Mouse (Mus musculus): ENCODE data around the gene Vsig1. TPM values are rescaled to one million over a fixed set of nuclear protein-coding genes. Genes with fewer than 3 reads are reported as not detected.

Gene Vsig1
- not detected in 2 replicates for polyA plus RNA-seq (2012; ENCODE audit: insufficient read depth, insufficient read length, low replicate concordance, missing spikeins)

DNA sequence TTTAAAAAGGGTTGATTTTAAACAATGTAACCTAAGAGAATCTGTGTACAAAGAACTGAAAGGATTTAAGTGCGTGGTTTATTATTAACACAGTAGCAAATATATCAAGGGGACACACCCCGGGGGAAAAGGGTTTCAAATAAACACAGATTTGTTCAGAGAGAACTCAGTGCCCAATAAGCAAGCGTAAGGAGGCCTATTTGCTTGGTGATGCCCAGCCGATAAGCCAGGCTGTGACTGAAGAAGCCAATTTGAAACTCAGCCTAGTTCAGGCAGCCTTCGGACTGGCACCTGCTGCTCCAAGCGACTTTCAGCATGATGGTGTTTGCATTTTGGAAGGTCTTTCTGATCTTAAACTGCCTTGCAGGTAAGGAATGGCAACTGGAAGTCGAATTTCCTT, at the start of gene Vsig1:
Gene Vsig1 (plus strand): TSS at position 249 of the 400 bp plus-strand sequence.
- no peak within 1 kb of the TSS for H3K4me3 ChIP-seq (ENCODE audit: insufficient read depth, low read depth, low read length)
- WGBS, result 67% methylated on average over 7 of the region's 7 CpGs
- no peak within 1 kb of the TSS for H3K27ac ChIP-seq (ENCODE audit: insufficient read depth, low read depth, low read length)
- no peak for TF ChIP-seq CTCF (IDR thresholded peaks at IDR 0.05; ENCODE audit: insufficient read depth, low read depth, low read length)
- TF ChIP-seq POLR2A (IDR thresholded peaks at IDR 0.05; ENCODE audit: insufficient read depth, low read depth, low read length), result no peak
- no peaks in the 10 kb centered on the region for H3K4me1 ChIP-seq (ENCODE audit: control insufficient read depth, insufficient read depth, low read length)

DNA sequence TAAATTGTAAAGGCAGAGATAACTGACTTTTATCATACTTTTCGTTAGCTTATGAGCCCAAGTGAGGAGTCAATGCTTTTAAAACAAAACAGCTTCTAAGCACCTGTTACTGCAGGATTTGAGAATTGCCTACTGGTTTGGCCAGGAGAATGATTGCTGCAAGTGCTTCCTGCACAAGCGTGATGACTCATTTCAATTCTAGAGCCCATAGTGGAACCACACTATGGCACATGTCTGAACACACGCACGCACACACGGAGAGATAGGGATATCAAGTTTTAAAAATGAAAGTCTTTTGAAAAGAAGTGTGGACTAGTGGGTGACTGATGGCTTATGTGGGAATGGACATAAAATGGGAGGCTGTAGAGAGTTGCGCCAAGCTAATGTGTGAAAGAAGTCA, 44.6 kb upstream of the Vsig1 start:
- H3K4me3 ChIP-seq (ENCODE audit: insufficient read depth, low read depth, low read length), result no peak overlapping the region
- WGBS, result 96% methylated on average over 6 of the region's 6 CpGs
- no peak for TF ChIP-seq CTCF (IDR thresholded peaks at IDR 0.05; ENCODE audit: insufficient read depth, low read depth, low read length)
- TF ChIP-seq POLR2A (IDR thresholded peaks at IDR 0.05; ENCODE audit: insufficient read depth, low read depth, low read length), result no peak

DNA sequence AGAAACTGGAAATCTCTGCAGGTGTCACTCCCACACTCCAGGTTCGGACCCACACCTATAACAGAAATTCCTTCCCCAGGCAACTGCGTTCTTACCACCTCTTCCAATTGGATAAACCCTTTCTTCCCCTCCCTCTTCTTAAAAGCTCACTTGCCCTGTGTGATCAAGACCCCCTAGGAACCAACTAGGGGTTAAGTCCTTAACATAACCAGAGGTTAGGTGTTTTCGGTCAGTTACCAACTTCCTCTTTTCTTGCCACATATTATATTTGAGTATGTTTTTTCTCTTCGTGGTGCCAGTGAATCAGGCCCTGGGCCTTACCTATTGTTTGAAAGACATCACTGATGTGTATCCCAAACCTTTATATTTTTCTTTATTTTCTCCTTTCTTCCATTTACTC, 44.0 kb upstream of the Vsig1 start:
- WGBS, result 88% methylated on average over 4 of the region's 4 CpGs
- H3K27ac ChIP-seq (ENCODE audit: insufficient read depth, low read depth, low read length), result no peak overlapping the region
- H3K4me1 ChIP-seq (ENCODE audit: control insufficient read depth, insufficient read depth, low read length), result no peaks in the 10 kb centered on the region
- H3K4me3 ChIP-seq (ENCODE audit: insufficient read depth, low read depth, low read length), result no peak overlapping the region
- no peak for TF ChIP-seq CTCF (IDR thresholded peaks at IDR 0.05; ENCODE audit: insufficient read depth, low read depth, low read length)
- TF ChIP-seq POLR2A (IDR thresholded peaks at IDR 0.05; ENCODE audit: insufficient read depth, low read depth, low read length), result no peak

More for the DNA sequence above, 44.6 kb upstream of the Vsig1 start:
- no peaks in the 10 kb centered on the region for H3K4me1 ChIP-seq (ENCODE audit: control insufficient read depth, insufficient read depth, low read length)
- no peak overlapping the region for H3K27ac ChIP-seq (ENCODE audit: insufficient read depth, low read depth, low read length)

DNA sequence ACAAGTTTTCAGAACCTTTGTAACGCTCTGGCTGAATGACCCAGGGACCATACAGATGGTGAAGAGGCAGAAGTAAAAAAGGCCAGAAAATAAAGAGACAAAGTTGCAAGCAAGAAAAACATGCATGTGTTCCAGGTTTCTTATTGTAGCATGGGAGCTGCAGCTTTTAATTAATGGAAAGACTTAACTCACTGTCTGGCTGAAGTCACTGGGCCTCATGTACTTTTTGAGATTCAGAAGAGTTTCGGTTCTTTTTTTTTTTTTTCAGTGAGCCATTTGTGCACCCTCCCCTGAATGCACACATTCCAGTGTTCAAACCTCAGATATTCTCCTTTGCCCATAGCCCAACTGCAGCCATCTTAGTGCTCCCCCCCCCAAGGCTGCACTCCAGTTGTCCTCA, 20.2 kb upstream of the Vsig1 start:
- Histone ChIP-seq H3K27ac (ENCODE audit: insufficient read depth, low read depth, low read length) (no peak overlapping the region), H3K4me3 (ENCODE audit: insufficient read depth, low read depth, low read length) (no peak overlapping the region), H3K4me1 (ENCODE audit: control insufficient read depth, insufficient read depth, low read length) (no peaks in the 10 kb centered on the region)
- WGBS, result 73% methylated on average over 2 of the region's 2 CpGs
- TF ChIP-seq CTCF (IDR thresholded peaks at IDR 0.05; ENCODE audit: insufficient read depth, low read depth, low read length) (no peak), POLR2A (IDR thresholded peaks at IDR 0.05; ENCODE audit: insufficient read depth, low read depth, low read length) (no peak)

DNA sequence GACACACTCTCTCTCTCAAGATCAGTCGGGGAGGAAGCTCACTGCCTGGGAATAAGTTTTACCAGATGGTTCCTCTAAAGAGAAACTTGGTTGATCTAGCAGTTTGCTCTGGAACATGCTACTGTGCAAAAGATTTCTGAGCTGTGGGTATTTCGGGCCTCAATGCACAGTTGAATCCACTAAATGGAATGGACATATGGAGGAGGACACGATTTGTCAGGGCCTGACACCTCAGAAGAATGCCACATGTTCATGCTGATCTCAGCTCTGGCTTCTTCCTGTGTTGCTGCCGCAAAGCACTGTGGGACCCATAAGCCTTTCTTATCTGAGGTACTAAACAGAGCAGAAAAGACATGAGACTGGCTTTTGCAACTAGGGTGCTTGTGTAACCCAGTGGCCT, 15.6 kb upstream of the Vsig1 start:
- H3K27ac ChIP-seq (ENCODE audit: insufficient read depth, low read depth, low read length), result no peak overlapping the region
- WGBS, result 91% methylated on average over 4 of the region's 4 CpGs
- H3K4me1 ChIP-seq (ENCODE audit: control insufficient read depth, insufficient read depth, low read length), result no peaks in the 10 kb centered on the region
- no peak for TF ChIP-seq CTCF (IDR thresholded peaks at IDR 0.05; ENCODE audit: insufficient read depth, low read depth, low read length)
- TF ChIP-seq POLR2A (IDR thresholded peaks at IDR 0.05; ENCODE audit: insufficient read depth, low read depth, low read length), result no peak
- no peak overlapping the region for H3K4me3 ChIP-seq (ENCODE audit: insufficient read depth, low read depth, low read length)

DNA sequence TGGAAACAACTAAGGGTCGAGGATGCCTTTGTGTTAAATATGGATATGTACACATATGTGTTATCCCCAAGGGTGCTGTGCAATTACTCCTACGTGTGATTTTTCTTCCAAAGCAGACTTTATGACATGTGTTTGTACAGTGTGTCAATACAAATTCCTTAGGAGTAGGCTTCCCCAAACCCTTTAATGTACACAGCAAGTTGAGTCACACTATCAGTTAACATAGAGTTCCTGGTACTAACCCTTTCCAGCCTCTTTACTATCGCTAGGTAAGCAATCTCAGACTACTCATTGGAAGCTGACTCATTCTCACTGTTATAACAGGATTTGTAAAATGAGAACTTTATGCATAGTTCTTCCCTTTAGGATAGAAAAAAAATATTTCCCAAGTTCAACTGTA, 3.9 kb upstream of the Vsig1 start:
- 89% methylated on average over 3 of the region's 3 CpGs for WGBS
- no peak overlapping the region for H3K4me3 ChIP-seq (ENCODE audit: insufficient read depth, low read depth, low read length)
- H3K27ac ChIP-seq (ENCODE audit: insufficient read depth, low read depth, low read length), result no peak overlapping the region
- TF ChIP-seq CTCF (IDR thresholded peaks at IDR 0.05; ENCODE audit: insufficient read depth, low read depth, low read length), result no peak
- TF ChIP-seq POLR2A (IDR thresholded peaks at IDR 0.05; ENCODE audit: insufficient read depth, low read depth, low read length), result no peak
- H3K4me1 ChIP-seq (ENCODE audit: control insufficient read depth, insufficient read depth, low read length), result no peaks in the 10 kb centered on the region

DNA sequence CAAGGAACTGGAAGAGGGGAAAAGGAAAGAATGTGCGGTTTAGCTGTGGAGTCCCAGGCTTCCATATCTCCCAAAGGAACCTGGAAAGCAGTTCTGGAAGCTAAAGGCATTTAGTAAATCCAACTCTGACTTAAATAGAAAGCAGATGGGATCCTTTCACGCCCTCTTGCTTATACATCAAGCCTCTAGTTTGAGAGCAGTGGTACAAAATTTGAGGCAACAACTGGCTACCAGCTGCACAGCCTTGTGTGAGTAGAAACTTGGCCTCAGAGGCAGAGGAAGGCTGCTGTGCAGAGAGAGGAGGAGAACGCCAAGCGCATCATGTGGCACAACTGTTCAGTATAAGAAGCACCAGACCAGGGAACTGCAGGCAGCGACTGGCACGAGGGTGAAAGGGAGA, 13.9 kb downstream of the Vsig1 start:
- no peak for TF ChIP-seq POLR2A (IDR thresholded peaks at IDR 0.05; ENCODE audit: insufficient read depth, low read depth, low read length)
- no peaks in the 10 kb centered on the region for H3K4me1 ChIP-seq (ENCODE audit: control insufficient read depth, insufficient read depth, low read length)
- 60% methylated on average over 6 of the region's 6 CpGs for WGBS
- H3K4me3 ChIP-seq (ENCODE audit: insufficient read depth, low read depth, low read length), result no peak overlapping the region
- no peak overlapping the region for H3K27ac ChIP-seq (ENCODE audit: insufficient read depth, low read depth, low read length)

DNA sequence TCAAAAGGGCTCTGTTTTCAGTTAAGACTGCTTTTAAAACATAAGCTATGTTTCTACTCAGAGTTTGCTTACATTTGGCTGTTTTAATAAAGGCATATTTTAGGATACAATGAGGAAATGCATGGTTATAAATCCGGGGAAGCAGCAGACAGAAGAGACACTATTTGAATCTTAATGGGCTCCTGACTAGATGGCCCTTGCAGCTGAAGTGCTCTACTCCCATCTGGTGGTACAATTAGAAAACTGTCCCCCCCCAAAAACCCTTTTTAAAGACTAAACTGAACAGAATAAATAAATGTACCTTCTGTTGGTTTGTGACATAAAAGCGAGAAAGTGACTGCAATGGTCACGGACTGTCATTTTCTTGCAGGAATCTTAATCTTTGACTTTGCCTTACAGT, 24.7 kb downstream of the Vsig1 start:
- 59% methylated on average over 3 of the region's 3 CpGs for WGBS
- H3K27ac ChIP-seq (ENCODE audit: insufficient read depth, low read depth, low read length), result no peak overlapping the region
- H3K4me1 ChIP-seq (ENCODE audit: control insufficient read depth, insufficient read depth, low read length), result no peaks in the 10 kb centered on the region
- TF ChIP-seq CTCF (IDR thresholded peaks at IDR 0.05; ENCODE audit: insufficient read depth, low read depth, low read length) (no peak), POLR2A (IDR thresholded peaks at IDR 0.05; ENCODE audit: insufficient read depth, low read depth, low read length) (no peak)
- H3K4me3 ChIP-seq (ENCODE audit: insufficient read depth, low read depth, low read length), result no peak overlapping the region

DNA sequence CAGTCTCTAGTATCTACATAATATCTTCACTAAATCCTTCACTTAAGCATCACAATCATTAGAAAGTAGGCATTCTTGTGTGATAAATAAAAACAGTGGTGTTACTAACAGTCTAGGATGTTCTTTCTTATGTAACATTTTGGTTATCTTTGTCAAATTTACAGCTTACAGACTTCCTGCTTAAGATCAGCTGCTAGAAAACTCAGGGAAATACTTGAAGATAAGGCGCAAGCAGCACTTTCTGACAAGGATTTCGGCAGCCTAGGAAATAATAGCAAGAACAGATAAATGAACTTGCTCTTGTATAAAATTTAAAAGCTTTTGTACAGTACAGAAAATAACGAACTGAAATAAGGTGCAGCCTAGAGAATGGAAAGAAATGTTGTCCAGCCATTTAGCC, 25.9 kb downstream of the Vsig1 start:
- TF ChIP-seq CTCF (IDR thresholded peaks at IDR 0.05; ENCODE audit: insufficient read depth, low read depth, low read length) (no peak), POLR2A (IDR thresholded peaks at IDR 0.05; ENCODE audit: insufficient read depth, low read depth, low read length) (no peak)
- 69% methylated on average over 3 of the region's 3 CpGs for WGBS
- Histone ChIP-seq H3K4me1 (ENCODE audit: control insufficient read depth, insufficient read depth, low read length) (no peaks in the 10 kb centered on the region), H3K27ac (ENCODE audit: insufficient read depth, low read depth, low read length) (no peak overlapping the region), H3K4me3 (ENCODE audit: insufficient read depth, low read depth, low read length) (no peak overlapping the region)

DNA sequence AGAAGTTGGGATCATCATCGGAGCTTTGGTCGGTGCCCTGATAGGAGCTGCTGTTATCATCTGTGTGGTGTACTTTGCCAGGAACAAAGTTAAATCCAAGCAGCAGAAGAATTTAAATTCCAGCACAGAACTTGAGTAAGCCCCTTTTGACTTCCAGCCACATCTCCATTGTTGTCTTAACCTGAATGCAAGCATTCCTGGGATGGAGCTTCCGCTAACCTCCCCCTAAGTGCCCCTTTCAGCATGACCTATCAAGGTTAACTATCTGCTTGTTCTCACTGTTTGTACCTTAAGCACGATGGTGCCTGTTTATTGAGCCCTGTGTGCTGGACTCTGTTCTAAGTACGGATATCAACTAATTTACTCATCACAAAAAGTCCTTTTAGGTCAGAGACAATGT, 28.9 kb downstream of the Vsig1 start:
- 83% methylated on average over 5 of the region's 5 CpGs for WGBS
- TF ChIP-seq POLR2A (IDR thresholded peaks at IDR 0.05; ENCODE audit: insufficient read depth, low read depth, low read length), result no peak
- no peak for TF ChIP-seq CTCF (IDR thresholded peaks at IDR 0.05; ENCODE audit: insufficient read depth, low read depth, low read length)

More for the DNA sequence above, 28.9 kb downstream of the Vsig1 start:
- no peaks in the 10 kb centered on the region for H3K4me1 ChIP-seq (ENCODE audit: control insufficient read depth, insufficient read depth, low read length)
- H3K4me3 ChIP-seq (ENCODE audit: insufficient read depth, low read depth, low read length), result no peak overlapping the region
- H3K27ac ChIP-seq (ENCODE audit: insufficient read depth, low read depth, low read length), result no peak overlapping the region
